Mouse (Mus musculus) liver, adult 2 months (tissue): ENCODE data around the gene Gtpbp3. TPM values are rescaled to one million over a fixed set of nuclear protein-coding genes. Genes with fewer than 3 reads are reported as not detected.

Source experiments
- DNase-seq: peaks from one replicate; pipeline ENCODE4 v3.0.0-alpha.2; 2011; ENCODE audit warnings: low read depth, low spot score; ENCODE audit errors: extremely low read depth
- H3K27ac ChIP-seq: fragments of 200-500 bp; replicated peaks from 2 replicates; pipeline ENCODE4 v1.5.1; 2012; ENCODE audit warnings: low read depth, mild to moderate bottlenecking, control low read depth, inconsistent platforms, low read length; ENCODE audit not compliant: insufficient read depth
- H3K27me3 ChIP-seq: fragments of 200-500 bp; 2 replicates; pipeline ENCODE4 v1.6.1; 2012; ENCODE audit warnings: mild to moderate bottlenecking, moderate library complexity, low read length, inconsistent platforms; ENCODE audit not compliant: control insufficient read depth, insufficient read depth
- H3K36me3 ChIP-seq: fragments of 200-500 bp; 2 replicates; pipeline ENCODE4 v1.6.1; 2012; ENCODE audit warnings: low read length, inconsistent platforms; ENCODE audit not compliant: control insufficient read depth, insufficient read depth
- H3K4me1 ChIP-seq: fragments of 200-500 bp; 2 replicates; pipeline ENCODE4 v1.6.1; 2011; ENCODE audit warnings: low read length; ENCODE audit not compliant: control insufficient read depth, insufficient read depth
- H3K4me3 ChIP-seq: fragments of 200-500 bp; 2 replicates; pipeline ENCODE4 v1.5.1; 2011; ENCODE audit warnings: low read depth, mild to moderate bottlenecking, control low read depth, low read length, moderate library complexity; ENCODE audit not compliant: insufficient read depth
- H3K79me2 ChIP-seq: fragments of 200-500 bp; 2 replicates; pipeline ENCODE4 v1.6.1; 2012; ENCODE audit warnings: inconsistent platforms, mild to moderate bottlenecking, low read length, moderate library complexity; ENCODE audit not compliant: control insufficient read depth, insufficient read depth
- H3K9ac ChIP-seq: fragments of 200-500 bp; 2 replicates; pipeline ENCODE4 v1.6.1; 2012; ENCODE audit warnings: low read depth, mild to moderate bottlenecking, control low read depth, inconsistent platforms, low read length
- CTCF ChIP-seq: fragments of 200-500 bp; IDR thresholded peaks from 2 replicates; pipeline ENCODE4 v1.5.1; 2011; ENCODE audit warnings: low read depth, low read length, control low read depth
- POLR2A ChIP-seq: fragments of 200-500 bp; IDR thresholded peaks from 2 replicates; pipeline ENCODE4 v1.6.1; 2011; ENCODE audit warnings: low read length, control low read depth; ENCODE audit not compliant: insufficient read depth; ENCODE audit errors: extremely low read depth
- WGBS: fragments of 180-500 bp; shearing (Covaris S2); methylation state at CpG from one replicate; pipeline ENCODE4 v1.1.7; 2018; 5-methylcytosine and 5-hydroxymethylcytosine counted together
- polyA plus RNA-seq: library from polyadenylated mRNA; depleted of rRNA; stranded (reverse); fragments of >200 nt; gene quantifications from 2 replicates; pipeline ENCODE4 v1.2.3, GENCODE M21; 2012; rRNA removed
- total RNA-seq: library from RNA; depleted of rRNA; stranded (reverse); fragments of >200 nt; gene quantifications from 2 replicates; pipeline ENCODE4 v1.2.3, GENCODE M21; 2014; rRNA removed

Gtpbp3 gene
- total and polyA plus RNA-seq, 2 experiments, result 11.6 to 15.5 TPM

GRCm38 (mm10) chr8:71545053-71545452 lies 57.1 kb downstream of the Gtpbp3 start:
- no peak overlapping the region for H3K9ac ChIP-seq
- H3K79me2 ChIP-seq, result peaks cover 3% of the 10 kb centered on the region; the same call in 1 of the 2 replicates
- H3K27ac ChIP-seq, result no peak overlapping the region
- no peak for TF ChIP-seq CTCF
- no peak for TF ChIP-seq POLR2A
- peaks cover 4% of the 10 kb centered on the region; the same call in 1 of the 2 replicates for H3K4me1 ChIP-seq
- no peak overlapping the region for H3K4me3 ChIP-seq
- DNase-seq, result no peak
- H3K36me3 ChIP-seq, result peaks cover 2% of the 10 kb centered on the region; the same call in 1 of the 2 replicates
- 94% methylated on average over 11 of the region's 11 CpGs for WGBS
- H3K27me3 ChIP-seq, result no peaks in the 10 kb centered on the region

GRCm38 (mm10) chr8:71547590-71547989 lies 59.7 kb downstream of the Gtpbp3 start:
- Histone ChIP-seq H3K9ac (no peak overlapping the region), H3K36me3 (peaks cover 2% of the 10 kb centered on the region; the same call in 1 of the 2 replicates), H3K4me3 (no peak overlapping the region), H3K4me1 (peaks cover 4% of the 10 kb centered on the region; the same call in 1 of the 2 replicates), H3K79me2 (peaks cover 3% of the 10 kb centered on the region; the same call in 1 of the 2 replicates), H3K27me3 (no peaks in the 10 kb centered on the region), H3K27ac (no peak overlapping the region)
- WGBS, result 95% methylated on average over 7 of the region's 7 CpGs
- TF ChIP-seq CTCF, result no peak
- no peak for TF ChIP-seq POLR2A
- DNase-seq, result no peak

Other genes starting within 250 kb of the Gtpbp3 start
- gene Myo9b, start 215.4 kb upstream of the Gtpbp3 start, total RNA-seq, result 8.6 and 12.8 TPM in 2 replicates
- 6.6 and 7.6 TPM in 2 replicates for gene Myo9b, start 215.4 kb upstream of the Gtpbp3 start, polyA plus RNA-seq
- 4.0 and 5.8 TPM in 2 replicates for gene Haus8, start 215.2 kb upstream of the Gtpbp3 start, total RNA-seq
- 2.1 and 2.8 TPM in 2 replicates for gene Haus8, start 215.2 kb upstream of the Gtpbp3 start, polyA plus RNA-seq
- 76.6 and 82.2 TPM in 2 replicates for gene Use1, start 121.3 kb upstream of the Gtpbp3 start, total RNA-seq
- gene Use1, start 121.3 kb upstream of the Gtpbp3 start, polyA plus RNA-seq, result 60.2 and 69.9 TPM in 2 replicates
- gene Ocel1, start 116.8 kb upstream of the Gtpbp3 start, total RNA-seq, result 8.0 and 8.1 TPM in 2 replicates
- gene Ocel1, start 116.8 kb upstream of the Gtpbp3 start, polyA plus RNA-seq, result 9.2 and 17.1 TPM in 2 replicates
- gene Nr2f6, start 106.1 kb upstream of the Gtpbp3 start, total RNA-seq, result 73.9 and 117 TPM in 2 replicates
- gene Nr2f6, start 106.1 kb upstream of the Gtpbp3 start, polyA plus RNA-seq, result 319 and 341 TPM in 2 replicates
- gene Ushbp1, start 92.3 kb upstream of the Gtpbp3 start, total RNA-seq, result 7.9 and 9.7 TPM in 2 replicates
- gene Ushbp1, start 92.3 kb upstream of the Gtpbp3 start, polyA plus RNA-seq, result 7.9 and 13.6 TPM in 2 replicates
- gene Babam1, start 91.2 kb upstream of the Gtpbp3 start, total RNA-seq, result 42.7 and 44.8 TPM in 2 replicates
- gene Babam1, start 91.2 kb upstream of the Gtpbp3 start, polyA plus RNA-seq, result 98.5 and 106 TPM in 2 replicates
- gene Ankle1, start 82.1 kb upstream of the Gtpbp3 start, total RNA-seq, result 0.09 and 0.34 TPM in 2 replicates
- 0.11 and 0.22 TPM in 2 replicates for gene Ankle1, start 82.1 kb upstream of the Gtpbp3 start, polyA plus RNA-seq
- 3.1 and 5.0 TPM in 2 replicates for gene Abhd8, start 24.4 kb upstream of the Gtpbp3 start, total RNA-seq
- 6.7 and 11.7 TPM in 2 replicates for gene Abhd8, start 24.4 kb upstream of the Gtpbp3 start, polyA plus RNA-seq
- 35.1 and 48.2 TPM in 2 replicates for gene Mrpl34, start 23.1 kb upstream of the Gtpbp3 start, total RNA-seq
- gene Mrpl34, start 23.1 kb upstream of the Gtpbp3 start, polyA plus RNA-seq, result 104 and 123 TPM in 2 replicates
- gene Dda1, start 18.9 kb upstream of the Gtpbp3 start, total RNA-seq, result 7.7 and 8.3 TPM in 2 replicates
- 32.5 and 34.1 TPM in 2 replicates for gene Dda1, start 18.9 kb upstream of the Gtpbp3 start, polyA plus RNA-seq
- gene Ano8, start 2.1 kb upstream of the Gtpbp3 start, total RNA-seq, result 2.3 and 3.8 TPM in 2 replicates
- 3.7 and 5.2 TPM in 2 replicates for gene Ano8, start 2.1 kb upstream of the Gtpbp3 start, polyA plus RNA-seq
- gene Plvap, start 23.6 kb downstream of the Gtpbp3 start, total RNA-seq, result 15.3 and 22.8 TPM in 2 replicates
- gene Plvap, start 23.6 kb downstream of the Gtpbp3 start, polyA plus RNA-seq, result 128 and 132 TPM in 2 replicates
- not detected in 2 replicates for gene Ccdc194, start 37.6 kb downstream of the Gtpbp3 start, total RNA-seq
- gene Ccdc194, start 37.6 kb downstream of the Gtpbp3 start, polyA plus RNA-seq, result 0.05 TPM in 1 of 2 replicates, not detected in the other
- 603 and 678 TPM in 2 replicates for gene Bst2, start 49.4 kb downstream of the Gtpbp3 start, total RNA-seq
- 798 and 871 TPM in 2 replicates for gene Bst2, start 49.4 kb downstream of the Gtpbp3 start, polyA plus RNA-seq
- 98.9 and 105 TPM in 2 replicates for gene Mvb12a, start 54.8 kb downstream of the Gtpbp3 start, total RNA-seq
- gene Mvb12a, start 54.8 kb downstream of the Gtpbp3 start, polyA plus RNA-seq, result 164 and 165 TPM in 2 replicates
- 0.46 and 0.47 TPM in 2 replicates for gene Tmem221, start 70.8 kb downstream of the Gtpbp3 start, total RNA-seq
- 0.14 and 0.55 TPM in 2 replicates for gene Tmem221, start 70.8 kb downstream of the Gtpbp3 start, polyA plus RNA-seq
- not detected in 2 replicates for gene Nxnl1, start 78.5 kb downstream of the Gtpbp3 start, total RNA-seq
- not detected in 2 replicates for gene Nxnl1, start 78.5 kb downstream of the Gtpbp3 start, polyA plus RNA-seq
- gene Slc27a1, start 80.8 kb downstream of the Gtpbp3 start, total RNA-seq, result 6.8 and 7.2 TPM in 2 replicates
- 12.5 and 15.7 TPM in 2 replicates for gene Slc27a1, start 80.8 kb downstream of the Gtpbp3 start, polyA plus RNA-seq
- gene Pgls, start 104.1 kb downstream of the Gtpbp3 start, total RNA-seq, result 111 and 113 TPM in 2 replicates
- 119 and 124 TPM in 2 replicates for gene Pgls, start 104.1 kb downstream of the Gtpbp3 start, polyA plus RNA-seq
- gene Fam129c, start 109.5 kb downstream of the Gtpbp3 start, total RNA-seq, result 0.92 and 1.3 TPM in 2 replicates
- 0.73 and 2.1 TPM in 2 replicates for gene Fam129c, start 109.5 kb downstream of the Gtpbp3 start, polyA plus RNA-seq
- 43.2 and 55.0 TPM in 2 replicates for gene Colgalt1, start 122.9 kb downstream of the Gtpbp3 start, total RNA-seq
- 65.3 and 77.3 TPM in 2 replicates for gene Colgalt1, start 122.9 kb downstream of the Gtpbp3 start, polyA plus RNA-seq
- 0.09 and 0.20 TPM in 2 replicates for gene Unc13a, start 183.7 kb downstream of the Gtpbp3 start, total RNA-seq
- gene Unc13a, start 183.7 kb downstream of the Gtpbp3 start, polyA plus RNA-seq, result 0.15 and 0.72 TPM in 2 replicates
- gene Jak3, start 188.2 kb downstream of the Gtpbp3 start, total RNA-seq, result 4.0 and 4.6 TPM in 2 replicates
- 5.7 and 7.9 TPM in 2 replicates for gene Jak3, start 188.2 kb downstream of the Gtpbp3 start, polyA plus RNA-seq
- gene Insl3, start 201.1 kb downstream of the Gtpbp3 start, total RNA-seq, result 0.74 and 1.1 TPM in 2 replicates
- gene Insl3, start 201.1 kb downstream of the Gtpbp3 start, polyA plus RNA-seq, result 4.9 and 8.2 TPM in 2 replicates
- gene B3gnt3, start 213.7 kb downstream of the Gtpbp3 start, total RNA-seq, result 0.92 and 1.3 TPM in 2 replicates
- gene B3gnt3, start 213.7 kb downstream of the Gtpbp3 start, polyA plus RNA-seq, result 1.5 and 2.6 TPM in 2 replicates
- gene Fcho1, start 237.6 kb downstream of the Gtpbp3 start, total RNA-seq, result 0.18 and 0.87 TPM in 2 replicates
- gene Fcho1, start 237.6 kb downstream of the Gtpbp3 start, polyA plus RNA-seq, result 0.44 and 2.8 TPM in 2 replicates